Mouse (Mus musculus): ENCODE results near the gene Grm2.
A peak's percentile ranks its signal among the peaks of the same experiment; 100 is the strongest.

Gene Grm2

GRCm38 (mm10) chr9:106655884-106656720 lies at the start of gene Grm2:
Gene Grm2, minus strand, starts transcription at chr9:106656082.
- DNase-seq (ENCODE audit: low spot score in 2 of 2): peak; percentile 39 to 59

GRCm38 (mm10) chr9:106692973-106693481 lies 37.1 kb upstream of the Grm2 start:
- DNase-seq (ENCODE audit: low spot score in 2 of 2): no peak

- DNase-seq (ENCODE audit: low spot score in 2 of 2): no peak
Measured at GRCm38 (mm10) chr9:106688834-106689233, 33.0 kb upstream of the Grm2 start.

GRCm38 (mm10) chr9:106686983-106687650 lies 31.2 kb upstream of the Grm2 start:
- peak; percentile 52 to 68 for DNase-seq (ENCODE audit: low spot score in 2 of 2)

GRCm38 (mm10) chr9:106685249-106686101 lies 29.6 kb upstream of the Grm2 start, which contains the start of gene Tex264:
Gene Tex264, minus strand, starts transcription at chr9:106685927.
- peak; percentile 81 to 86 for DNase-seq (ENCODE audit: low spot score in 2 of 2)

GRCm38 (mm10) chr9:106684918-106685248 lies 29.0 kb upstream of the Grm2 start:
- no peak for DNase-seq (ENCODE audit: low spot score in 2 of 2)

- DNase-seq (ENCODE audit: low spot score in 2 of 2): no peak
Measured at GRCm38 (mm10) chr9:106684093-106684872, 28.4 kb upstream of the Grm2 start.

- no peak for DNase-seq (ENCODE audit: low spot score in 2 of 2)
Measured at GRCm38 (mm10) chr9:106681026-106681425, 25.1 kb upstream of the Grm2 start.

GRCm38 (mm10) chr9:106678242-106678641 lies 22.4 kb upstream of the Grm2 start:
- no peak for DNase-seq (ENCODE audit: low spot score in 2 of 2)

GRCm38 (mm10) chr9:106677702-106678101 lies 21.8 kb upstream of the Grm2 start:
- DNase-seq (ENCODE audit: low spot score in 2 of 2): no peak

- DNase-seq (ENCODE audit: low spot score in 2 of 2): no peak
Measured at GRCm38 (mm10) chr9:106676571-106676970, 20.7 kb upstream of the Grm2 start.

GRCm38 (mm10) chr9:106675965-106676364 lies 20.1 kb upstream of the Grm2 start:
- DNase-seq (ENCODE audit: low spot score in 2 of 2): no peak

GRCm38 (mm10) chr9:106675480-106675879 lies 19.6 kb upstream of the Grm2 start:
- peak; percentile 78 to 82 for DNase-seq (ENCODE audit: low spot score in 2 of 2)

- no peak for DNase-seq (ENCODE audit: low spot score in 2 of 2)
Measured at GRCm38 (mm10) chr9:106673860-106674259, 18.0 kb upstream of the Grm2 start.

GRCm38 (mm10) chr9:106664856-106665255 lies 9.0 kb upstream of the Grm2 start:
- no peak for DNase-seq (ENCODE audit: low spot score in 2 of 2)

GRCm38 (mm10) chr9:106664433-106664832 lies 8.6 kb upstream of the Grm2 start:
- DNase-seq (ENCODE audit: low spot score in 2 of 2): no peak

GRCm38 (mm10) chr9:106663200-106663599 lies 7.3 kb upstream of the Grm2 start:
- DNase-seq (ENCODE audit: low spot score in 2 of 2): no peak

- DNase-seq (ENCODE audit: low spot score in 2 of 2): no peak
Measured at GRCm38 (mm10) chr9:106659935-106660334, 4.1 kb upstream of the Grm2 start.

GRCm38 (mm10) chr9:106659441-106659840 lies 3.6 kb upstream of the Grm2 start:
- no peak for DNase-seq (ENCODE audit: low spot score in 2 of 2)

GRCm38 (mm10) chr9:106657592-106657991 lies 1.7 kb upstream of the Grm2 start:
- no peak for DNase-seq (ENCODE audit: low spot score in 2 of 2)

GRCm38 (mm10) chr9:106656820-106657219 lies 938 bp upstream of the Grm2 start:
- DNase-seq (ENCODE audit: low spot score in 2 of 2): no peak

Measured in urinary bladder, postnatal 36 days (tissue).